Comparison of ENCODE assay signal across 9 mouse cellular contexts in the genomic region with DNA sequence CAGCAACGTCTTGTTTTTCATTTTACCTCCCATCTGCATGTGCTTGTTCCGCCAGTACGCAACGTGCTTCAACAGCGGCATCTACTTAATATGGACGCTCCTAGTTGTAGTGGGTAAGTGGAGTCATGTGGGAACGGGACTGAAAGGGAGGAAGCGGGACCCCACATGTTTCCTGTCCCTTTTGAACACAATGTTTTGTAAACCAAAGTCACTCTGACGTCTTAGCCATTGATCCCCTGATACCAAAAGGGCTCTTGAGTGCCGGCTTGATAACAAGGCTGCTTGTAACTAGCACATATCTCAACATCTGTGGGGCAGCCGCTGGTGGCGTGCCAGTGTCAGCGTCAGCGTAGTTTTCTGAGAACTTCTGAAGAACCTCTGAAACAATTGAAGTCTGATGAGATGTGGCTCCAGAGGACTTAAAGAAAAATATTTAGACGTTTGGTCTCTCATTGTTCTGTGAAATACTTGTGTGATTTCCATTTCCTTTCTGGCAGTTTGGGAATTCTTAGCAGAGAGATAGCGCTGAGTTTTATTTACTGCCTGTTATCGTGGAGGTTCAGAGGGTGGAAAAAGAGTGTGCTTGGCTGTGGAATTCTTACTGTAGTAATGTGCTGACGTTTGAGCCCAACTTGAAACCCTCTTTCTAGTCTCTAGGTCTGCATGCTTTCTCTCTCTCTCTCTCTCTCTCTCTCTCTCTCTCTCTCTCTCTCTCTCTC. TPM values are rescaled to one million over a fixed set of nuclear protein-coding genes. Genes with fewer than 3 reads are reported as not detected.
DNase-seq lines count a peak whose midpoint lies in the region; ATAC-seq and TF ChIP-seq lines count a peak whose summit lies in the region.
"Had no signal": no experiment of that assay in that cellular context is flagged by ENCODE, and none has a peak within 500 bp of the region (broad histone marks: within the 10 kb centered on the region; RNA-seq: fewer than 3 reads in every experiment).

No protein-coding gene starts in this region.

- intact Hi-C loops in heart, postnatal 14 days (cut with DNase I) = no loop called here

- no peaks in the 10 kb centered on the region for H3K4me1 ChIP-seq in embryonic facial prominence, embryonic 12.5 days

- no peaks in the 10 kb centered on the region for H3K27me3 ChIP-seq in embryonic facial prominence, embryonic 12.5 days

- H3K27ac ChIP-seq in layer of hippocampus, adult 2 months = peak overlapping the region; percentile 62; the same call in 1 of the 2 replicates
- H3K27ac ChIP-seq in embryonic facial prominence, embryonic 12.5 days = no peak overlapping the region

- no peak for DNase-seq in layer of hippocampus, adult 2 months (ENCODE audit: low spot score in 2 of 2)
- DNase-seq in layer of hippocampus, adult 18-20 months (ENCODE audit: low spot score in 2 of 2) = no peak
- peak; percentile 61 to 65 for DNase-seq in heart, postnatal 14 days
- DNase-seq in kidney, postnatal 36 days = peak; percentile 73 to 80
- DNase-seq in testis, postnatal 10 days (ENCODE audit: low spot score) = peak; percentile 48
- DNase-seq in MN1 (ENCODE audit: low spot score) = no peak

- H3K9ac ChIP-seq in embryonic facial prominence, embryonic 12.5 days = no peak overlapping the region

- H3K36me3 ChIP-seq in embryonic facial prominence, embryonic 12.5 days = no peaks in the 10 kb centered on the region
- H3K36me3 ChIP-seq: G1E had no signal

- ATAC-seq in embryonic facial prominence, embryonic 12.5 days (ENCODE audit: insufficient number of reproducible peaks, insufficient read depth, low FRiP score, low TSS enrichment) = no peak
- ATAC-seq in megakaryocyte progenitor cell, adult 5-6 weeks (replicated peaks; ENCODE audit: poor library complexity) = peak; percentile 66

- H3K4me3 ChIP-seq in layer of hippocampus, adult 2 months = peak overlapping the region; percentile 47
- H3K4me3 ChIP-seq in embryonic facial prominence, embryonic 12.5 days = peak overlapping the region; percentile 18

- H3K4me2 ChIP-seq in embryonic facial prominence, embryonic 12.5 days (replicated peaks) = peak overlapping the region; percentile 38

- H3K9me3 ChIP-seq in embryonic facial prominence, embryonic 12.5 days = no peaks in the 10 kb centered on the region
- H3K9me3 ChIP-seq: G1E had no signal

- 33% methylated on average over 18 of the region's 18 CpGs for WGBS in embryonic facial prominence, embryonic 12.5 days

- no peak for TF ChIP-seq CTCF in layer of hippocampus, adult 2 months (conservative IDR thresholded peaks at IDR 0.05)

RNA-seq across cellular contexts. Expression of gene Acer2, which starts 12.1 kb away (rescaled TPM):
- total RNA-seq in layer of hippocampus, adult 2 months (2021) = 1 to 10 TPM; 5.1 TPM
- 1 to 10 TPM; 5.3 to 5.9 TPM for total RNA-seq in layer of hippocampus, adult 18-20 months (2021)
- polyA plus RNA-seq in embryonic facial prominence, embryonic 12.5 days (2016; fragmentation: Nextera tagmentation; extraction: Ambion mirVana) = 14.7 and 15.5 TPM in 2 replicates
- 10 to 100 TPM; 21.4 to 26.9 TPM for total RNA-seq in heart, postnatal 14 days (2021)
- 0.84 and 2.2 TPM in 2 replicates for total RNA-seq in megakaryocyte progenitor cell, adult 5-6 weeks (2015)
- total RNA-seq in megakaryocyte progenitor cell, adult 5-6 weeks (2017) = 1.1 and 2.5 TPM in 2 replicates
- polyA plus RNA-seq: G1E had no signal

RNA-seq across cellular contexts. Expression of gene Rps6, which starts 29.1 kb away (rescaled TPM):
- total RNA-seq in layer of hippocampus, adult 2 months (2021) = 100 to 1,000 TPM; 437 to 445 TPM
- 100 to 1,000 TPM; 499 to 504 TPM for total RNA-seq in layer of hippocampus, adult 18-20 months (2021)
- polyA plus RNA-seq in embryonic facial prominence, embryonic 12.5 days (2016; fragmentation: Nextera tagmentation; extraction: Ambion mirVana) = 599 and 634 TPM in 2 replicates
- total RNA-seq in heart, postnatal 14 days (2021) = 100 to 1,000 TPM; 454 to 481 TPM
- total RNA-seq in megakaryocyte progenitor cell, adult 5-6 weeks (2015) = 4,597 and 4,652 TPM in 2 replicates
- 1,552 and 1,647 TPM in 2 replicates for total RNA-seq in megakaryocyte progenitor cell, adult 5-6 weeks (2017)

Comparison
In these comparisons a context has a peak if more than half of its experiments do, and no peak if none do; other contexts are left out.
1. DNase-seq: peak in heart, postnatal 14 days (2 of 2), kidney, postnatal 36 days (2 of 2) and testis, postnatal 10 days (single experiment); none in layer of hippocampus, adult 2 months (0 of 2), layer of hippocampus, adult 18-20 months (0 of 2) and MN1 (single experiment).